ENCODE assay signal across 9 mouse cellular contexts in genomic region chr6:120324295-120324927, GRCm38 (mm10). TPM values are rescaled to one million over a fixed set of nuclear protein-coding genes. Genes with fewer than 3 reads are reported as not detected.
A peak's percentile ranks its signal among the peaks of the same experiment; 100 is the strongest.
DNase-seq lines count a peak whose midpoint lies in the region; ATAC-seq and TF ChIP-seq lines count a peak whose summit lies in the region.
"Had no signal": no experiment of that assay in that cellular context is flagged by ENCODE, and none has a peak within 500 bp of the region (broad histone marks: within the 10 kb centered on the region; RNA-seq: fewer than 3 reads in every experiment).

No protein-coding gene starts in this region.

- no peak overlapping the region for H3K27ac ChIP-seq in lung, embryonic 14.5 days (ENCODE audit: low read depth)

- H3K4me3 ChIP-seq in lung, embryonic 14.5 days (ENCODE audit: low read depth, low read length): no peak overlapping the region

- peak; percentile 43 to 60 for DNase-seq in CD8-positive naive resting alpha-beta T cell, adult 2 months (ENCODE audit: low read depth in 2 of 2, low spot score in 2 of 2)
- peak; percentile 95 for DNase-seq in NIH3T3 (ENCODE audit: low read depth)
- peak; percentile 80 to 85 for DNase-seq in cerebellum, postnatal 10 days
- DNase-seq in frontal cortex, postnatal 36 days (ENCODE audit: low spot score in 2 of 2): peak; percentile 21 to 71
- DNase-seq in kidney, postnatal 36 days: peak; percentile 75 to 88
- peak; percentile 93 for DNase-seq in lung, embryonic 14.5 days
- DNase-seq in right cerebral cortex, postnatal 10 days (ENCODE audit: low spot score in 2 of 2): peak; percentile 74 to 81
- no peak for DNase-seq in yolk sac, embryonic 10.5 days (ENCODE audit: low spot score)

- no peak overlapping the region for H3K9ac ChIP-seq in lung, embryonic 14.5 days

- H3K27me3 ChIP-seq in lung, embryonic 14.5 days (ENCODE audit: insufficient read depth, low read length): no peaks in the 10 kb centered on the region

- 28% methylated on average over 6 of the region's 6 CpGs for WGBS in lung, embryonic 14.5 days

- no peak for ATAC-seq in lung, embryonic 14.5 days (ENCODE audit: insufficient read depth)

- peaks cover 27% of the 10 kb centered on the region for H3K36me3 ChIP-seq in lung, embryonic 14.5 days (ENCODE audit: insufficient read depth)

- H3K4me1 ChIP-seq in lung, embryonic 14.5 days (ENCODE audit: insufficient read depth): no peaks in the 10 kb centered on the region

- TF ChIP-seq CTCF in lung, embryonic 14.5 days (IDR thresholded peaks at IDR 0.05; ENCODE audit: low read depth): peak; percentile 94

- no peak overlapping the region for H3K4me2 ChIP-seq in lung, embryonic 14.5 days

- H3K9me3 ChIP-seq in lung, embryonic 14.5 days (ENCODE audit: low read depth, low read length): no peaks in the 10 kb centered on the region

RNA-seq across cellular contexts. Expression of gene B4galnt3, which starts 30.1 kb away (rescaled TPM):
- 0.08 and 0.09 TPM in 2 replicates for polyA plus RNA-seq in lung, embryonic 14.5 days (2014; fragmentation: Nextera tagmentation; extraction: Ambion mirVana)

RNA-seq across cellular contexts. Expression of gene D330020A13Rik, which starts 30.2 kb away (rescaled TPM):
- polyA plus RNA-seq in lung, embryonic 14.5 days (2014; fragmentation: Nextera tagmentation; extraction: Ambion mirVana): not detected in 2 replicates
- polyA plus RNA-seq: lung, embryonic 16.5 days had no signal

RNA-seq across cellular contexts. Expression of gene Kdm5a, which starts 39.5 kb away (rescaled TPM):
- polyA plus RNA-seq in lung, embryonic 14.5 days (2014; fragmentation: Nextera tagmentation; extraction: Ambion mirVana): 46.3 and 52.2 TPM in 2 replicates

RNA-seq across cellular contexts. Expression of gene Ccdc77, which starts 39.8 kb away (rescaled TPM):
- polyA plus RNA-seq in lung, embryonic 14.5 days (2014; fragmentation: Nextera tagmentation; extraction: Ambion mirVana): 24.8 and 26.5 TPM in 2 replicates
